In genomic region chr7:98178560-98179231, GRCm38 (mm10) we compare ENCODE assay signal across 8 mouse cellular contexts. TPM values are rescaled to one million over a fixed set of nuclear protein-coding genes. Genes with fewer than 3 reads are reported as not detected.
A peak's percentile ranks its signal among the peaks of the same experiment; 100 is the strongest.
DNase-seq lines count a peak whose midpoint lies in the region; ATAC-seq and TF ChIP-seq lines count a peak whose summit lies in the region.

No protein-coding gene starts in this region.

- H3K36me3 ChIP-seq in thymus, adult 2 months (ENCODE audit: control insufficient read depth, insufficient read depth, low read length) = no peaks in the 10 kb centered on the region
- H3K36me3 ChIP-seq in heart, postnatal 0 days (replicated peaks; ENCODE audit: control insufficient read depth, insufficient read depth, low read length) = no peaks in the 10 kb centered on the region
- H3K36me3 ChIP-seq in limb, embryonic 14.5 days (ENCODE audit: control insufficient read depth, insufficient read depth, low read length) = no peaks in the 10 kb centered on the region
- no peaks in the 10 kb centered on the region for H3K36me3 ChIP-seq in stomach, embryonic 14.5 days (ENCODE audit: control insufficient read depth, insufficient read depth, low read length)

- no peak for TF ChIP-seq EP300 in heart, postnatal 0 days (IDR thresholded peaks at IDR 0.05; ENCODE audit: low read depth)

- H3K4me2 ChIP-seq in heart, postnatal 0 days (ENCODE audit: low read depth, low read length) = peak overlapping the region; percentile 80
- peak overlapping the region; percentile 72 for H3K4me2 ChIP-seq in limb, embryonic 14.5 days (replicated peaks; ENCODE audit: low read depth, low read length, severe bottlenecking)
- H3K4me2 ChIP-seq in stomach, embryonic 14.5 days (replicated peaks; ENCODE audit: low read depth, low read length) = peak overlapping the region; percentile 76

- no peaks in the 10 kb centered on the region for H3K27me3 ChIP-seq in thymus, adult 2 months (ENCODE audit: control insufficient read depth, insufficient read depth, low read length)
- no peaks in the 10 kb centered on the region for H3K27me3 ChIP-seq in heart, postnatal 0 days (ENCODE audit: control insufficient read depth, insufficient read depth, low read length)
- no peaks in the 10 kb centered on the region for H3K27me3 ChIP-seq in limb, embryonic 14.5 days (ENCODE audit: control insufficient read depth, insufficient read depth, low read length)
- no peaks in the 10 kb centered on the region for H3K27me3 ChIP-seq in stomach, embryonic 14.5 days (ENCODE audit: control insufficient read depth, insufficient read depth, low read length)

- H3K27ac ChIP-seq in thymus, adult 2 months (ENCODE audit: control insufficient read depth, insufficient read depth, low read length) = no peak overlapping the region
- no peak overlapping the region for H3K27ac ChIP-seq in heart, postnatal 0 days (ENCODE audit: low read depth)
- no peak overlapping the region for H3K27ac ChIP-seq in limb, embryonic 14.5 days (replicated peaks; ENCODE audit: low read depth, low read length)
- H3K27ac ChIP-seq in stomach, embryonic 14.5 days (ENCODE audit: low read length) = peak overlapping the region; percentile 71

- H3K9me3 ChIP-seq in heart, postnatal 0 days (replicated peaks; ENCODE audit: control insufficient read depth, low read length) = no peaks in the 10 kb centered on the region
- H3K9me3 ChIP-seq in limb, embryonic 14.5 days (ENCODE audit: control insufficient read depth, low read length) = no peaks in the 10 kb centered on the region
- no peaks in the 10 kb centered on the region for H3K9me3 ChIP-seq in stomach, embryonic 14.5 days (ENCODE audit: control insufficient read depth, low read depth, low read length)

- intact Hi-C loops in gastrocnemius, postnatal 14 days (cut with DNase I; ENCODE audit: low total_unique reads) = no loop called here

- DNase-seq in thymus, adult 2 months = no peak
- DNase-seq in thymus, postnatal 0 days (ENCODE audit: low spot score) = no peak
- DNase-seq in heart, postnatal 0 days (ENCODE audit: low spot score) = no peak
- DNase-seq in limb, embryonic 14.5 days (ENCODE audit: low spot score) = no peak
- no peak for DNase-seq in urinary bladder, postnatal 25 days (ENCODE audit: low spot score)
- no peak for DNase-seq in thymus, postnatal 14 days
- DNase-seq in gastrocnemius, postnatal 14 days = no peak

- no peak for TF ChIP-seq CTCF in thymus, adult 2 months (IDR thresholded peaks at IDR 0.05; ENCODE audit: borderline replicate concordance, control insufficient read depth, extremely low read depth, insufficient read depth, low read length, poor library complexity)
- TF ChIP-seq CTCF in heart, postnatal 0 days (IDR thresholded peaks at IDR 0.05; ENCODE audit: low read depth) = no peak

- no peak for TF ChIP-seq POLR2A in thymus, adult 2 months (IDR thresholded peaks at IDR 0.05; ENCODE audit: control insufficient read depth, extremely low read depth, insufficient read depth, low read length, poor library complexity)
- TF ChIP-seq POLR2A in limb, embryonic 14.5 days (IDR thresholded peaks at IDR 0.05; ENCODE audit: borderline replicate concordance, extremely low read depth, insufficient read depth, insufficient read length) = no peak

- H3K4me1 ChIP-seq in thymus, adult 2 months (replicated peaks; ENCODE audit: control insufficient read depth, insufficient read depth, low read length) = peaks cover 37% of the 10 kb centered on the region
- H3K4me1 ChIP-seq in heart, postnatal 0 days (ENCODE audit: control insufficient read depth, insufficient read depth) = no peaks in the 10 kb centered on the region
- H3K4me1 ChIP-seq in limb, embryonic 14.5 days (ENCODE audit: control insufficient read depth, insufficient read depth, low read length) = 0 out of 2 replicates have a peak, but pooled peaks cover 5% of the 10 kb centered on the region
- H3K4me1 ChIP-seq in stomach, embryonic 14.5 days (ENCODE audit: control insufficient read depth, insufficient read depth, low read length) = no peaks in the 10 kb centered on the region

- H3K9ac ChIP-seq in heart, postnatal 0 days (replicated peaks; ENCODE audit: low read depth, low read length) = 0 out of 2 replicates have a peak overlapping the region, but pooled peaks have one; percentile 51
- peak overlapping the region; percentile 61 for H3K9ac ChIP-seq in limb, embryonic 14.5 days (ENCODE audit: low read depth, low read length, severe bottlenecking)
- peak overlapping the region; percentile 28; the same call in 1 of the 2 replicates for H3K9ac ChIP-seq in stomach, embryonic 14.5 days (replicated peaks; ENCODE audit: low read depth, low read length)

- H3K4me3 ChIP-seq in thymus, adult 2 months (ENCODE audit: control insufficient read depth, insufficient read depth, low read length) = peak overlapping the region; percentile 92
- peak overlapping the region; percentile 72 for H3K4me3 ChIP-seq in heart, postnatal 0 days (ENCODE audit: low read depth, low read length)
- H3K4me3 ChIP-seq in limb, embryonic 14.5 days (replicated peaks; ENCODE audit: low read length) = peak overlapping the region; percentile 74
- H3K4me3 ChIP-seq in stomach, embryonic 14.5 days (ENCODE audit: low read depth, low read length) = peak overlapping the region; percentile 72

- ATAC-seq in heart, postnatal 0 days (ENCODE audit: insufficient read depth, low read depth) = peak; percentile 36
- 0 out of 2 replicates have a peak, but pooled peaks have one; percentile 13 for ATAC-seq in limb, embryonic 14.5 days (ENCODE audit: low FRiP score, low read depth)
- peak; percentile 20 for ATAC-seq in stomach, embryonic 14.5 days (ENCODE audit: insufficient number of reproducible peaks, insufficient read depth, low FRiP score, low read depth)

- 96% methylated on average over 5 of the region's 5 CpGs for WGBS in thymus, adult 2 months
- 95% methylated on average over 5 of the region's 5 CpGs for WGBS in heart, postnatal 0 days
- 90% methylated on average over 5 of the region's 5 CpGs for WGBS in limb, embryonic 14.5 days
- 74% methylated on average over 5 of the region's 5 CpGs for WGBS in stomach, embryonic 14.5 days

RNA-seq across cellular contexts. Expression of gene Capn5, which starts 0.6 kb away (rescaled TPM):
- polyA plus RNA-seq in thymus, adult 2 months (2012; rRNA removed) = 21.4 and 25.3 TPM in 2 replicates
- polyA plus RNA-seq in thymus, postnatal 0 days (2015; fragmentation: Nextera tagmentation; extraction: Ambion mirVana) = 8.4 and 11.1 TPM in 2 replicates
- 3.4 and 5.6 TPM in 2 replicates for total RNA-seq in heart, postnatal 0 days (2014; rRNA removed; ENCODE audit: low replicate concordance)
- 1.1 and 1.5 TPM in 2 replicates for polyA plus RNA-seq in heart, postnatal 0 days (2015; fragmentation: Nextera tagmentation; extraction: Ambion mirVana)
- polyA plus RNA-seq in limb, embryonic 14.5 days (2012; rRNA removed) = 9.6 and 11.3 TPM in 2 replicates
- 5.6 and 6.5 TPM in 2 replicates for polyA plus RNA-seq in limb, embryonic 14.5 days (2014; fragmentation: Nextera tagmentation; extraction: Ambion mirVana)
- polyA plus RNA-seq in stomach, embryonic 14.5 days (2014; fragmentation: Nextera tagmentation; extraction: Ambion mirVana) = 5.9 and 7.2 TPM in 2 replicates
- 1 to 10 TPM; 4.2 to 4.5 TPM for total RNA-seq in gastrocnemius, postnatal 14 days (2021)

RNA-seq across cellular contexts. Expression of gene B3gnt6, which starts 20.6 kb away (rescaled TPM):
- 0.34 and 0.40 TPM in 2 replicates for polyA plus RNA-seq in thymus, adult 2 months (2012; rRNA removed)
- polyA plus RNA-seq in thymus, postnatal 0 days (2015; fragmentation: Nextera tagmentation; extraction: Ambion mirVana) = 0.22 and 0.24 TPM in 2 replicates
- total RNA-seq in heart, postnatal 0 days (2014; rRNA removed; ENCODE audit: low replicate concordance) = not detected in 2 replicates
- not detected in 2 replicates for polyA plus RNA-seq in heart, postnatal 0 days (2015; fragmentation: Nextera tagmentation; extraction: Ambion mirVana)
- polyA plus RNA-seq in limb, embryonic 14.5 days (2012; rRNA removed) = 0.08 and 0.12 TPM in 2 replicates
- 0.14 TPM in 1 of 2 replicates, not detected in the other for polyA plus RNA-seq in limb, embryonic 14.5 days (2014; fragmentation: Nextera tagmentation; extraction: Ambion mirVana)
- polyA plus RNA-seq in stomach, embryonic 14.5 days (2014; fragmentation: Nextera tagmentation; extraction: Ambion mirVana) = 0.10 TPM in 1 of 2 replicates, not detected in the other
- not detected for total RNA-seq in gastrocnemius, postnatal 14 days (2021)

RNA-seq across cellular contexts. Expression of gene Omp, which starts 33.4 kb away (rescaled TPM):
- 1.8 TPM in 2 replicates for polyA plus RNA-seq in thymus, adult 2 months (2012; rRNA removed)
- 0.55 and 0.70 TPM in 2 replicates for polyA plus RNA-seq in thymus, postnatal 0 days (2015; fragmentation: Nextera tagmentation; extraction: Ambion mirVana)
- 0.39 TPM in 1 of 2 replicates, not detected in the other for total RNA-seq in heart, postnatal 0 days (2014; rRNA removed; ENCODE audit: low replicate concordance)
- 0.05 TPM in 1 of 2 replicates, not detected in the other for polyA plus RNA-seq in heart, postnatal 0 days (2015; fragmentation: Nextera tagmentation; extraction: Ambion mirVana)
- 0.25 and 0.38 TPM in 2 replicates for polyA plus RNA-seq in limb, embryonic 14.5 days (2012; rRNA removed)
- 0.17 and 0.18 TPM in 2 replicates for polyA plus RNA-seq in limb, embryonic 14.5 days (2014; fragmentation: Nextera tagmentation; extraction: Ambion mirVana)
- polyA plus RNA-seq in stomach, embryonic 14.5 days (2014; fragmentation: Nextera tagmentation; extraction: Ambion mirVana) = 0.33 TPM in 1 of 2 replicates, not detected in the other
- under 1 TPM in 1 of 2 experiments, not detected in 1; 0.13 TPM for total RNA-seq in gastrocnemius, postnatal 14 days (2021)

RNA-seq across cellular contexts. Expression of gene Myo7a, which starts 59.4 kb away (rescaled TPM):
- polyA plus RNA-seq in thymus, adult 2 months (2012; rRNA removed) = 8.0 and 10.1 TPM in 2 replicates
- 2.6 and 2.8 TPM in 2 replicates for polyA plus RNA-seq in thymus, postnatal 0 days (2015; fragmentation: Nextera tagmentation; extraction: Ambion mirVana)
- total RNA-seq in heart, postnatal 0 days (2014; rRNA removed; ENCODE audit: low replicate concordance) = 7.1 and 20.0 TPM in 2 replicates
- 3.6 and 3.7 TPM in 2 replicates for polyA plus RNA-seq in heart, postnatal 0 days (2015; fragmentation: Nextera tagmentation; extraction: Ambion mirVana)
- polyA plus RNA-seq in limb, embryonic 14.5 days (2012; rRNA removed) = 18.1 and 24.0 TPM in 2 replicates
- polyA plus RNA-seq in limb, embryonic 14.5 days (2014; fragmentation: Nextera tagmentation; extraction: Ambion mirVana) = 8.1 and 11.3 TPM in 2 replicates
- 10.1 and 12.7 TPM in 2 replicates for polyA plus RNA-seq in stomach, embryonic 14.5 days (2014; fragmentation: Nextera tagmentation; extraction: Ambion mirVana)
- total RNA-seq in gastrocnemius, postnatal 14 days (2021) = 1 to 10 TPM; 4.6 to 5.4 TPM
